Mouse (Mus musculus): ENCODE measurements around the gene Uchl1. TPM values are rescaled to one million over a fixed set of nuclear protein-coding genes. Genes with fewer than 3 reads are reported as not detected.
A peak's percentile ranks its signal among the peaks of the same experiment; 100 is the strongest.

The Uchl1 gene
- polyA plus RNA-seq, 1 experiment from 2014 or later: 18.3 TPM

GRCm38 (mm10) chr5:66729306-66729705, 53.4 kb downstream of the Uchl1 start:
- Histone ChIP-seq H3K27ac (ENCODE audit: low read length) (no peak overlapping the region), H3K27me3 (replicated peaks; ENCODE audit: insufficient read depth, low read length) (no peaks in the 10 kb centered on the region), H3K36me3 (ENCODE audit: insufficient read depth, low read length) (no peaks in the 10 kb centered on the region), H3K9ac (replicated peaks; ENCODE audit: low read depth) (no peak overlapping the region), H3K4me2 (replicated peaks; ENCODE audit: low read depth, low read length) (no peak overlapping the region), H3K4me1 (ENCODE audit: insufficient read depth, low read depth, low read length) (no peaks in the 10 kb centered on the region; the same call in 1 of the 2 replicates), H3K4me3 (ENCODE audit: low read depth, low read length) (no peak overlapping the region), H3K9me3 (ENCODE audit: low read length) (no peaks in the 10 kb centered on the region)
- DNase-seq (ENCODE audit: low spot score): no peak
- TF ChIP-seq EP300 (IDR thresholded peaks at IDR 0.05): no peak
- no peak for TF ChIP-seq CTCF (IDR thresholded peaks at IDR 0.05)
- ATAC-seq: no peak
- WGBS: 91% methylated on average over 4 of the region's 4 CpGs

- Histone ChIP-seq H3K9ac (replicated peaks; ENCODE audit: low read depth) (no peak overlapping the region), H3K9me3 (ENCODE audit: low read length) (no peaks in the 10 kb centered on the region), H3K27ac (ENCODE audit: low read length) (no peak overlapping the region), H3K36me3 (ENCODE audit: insufficient read depth, low read length) (no peaks in the 10 kb centered on the region), H3K4me3 (ENCODE audit: low read depth, low read length) (no peak overlapping the region), H3K4me1 (ENCODE audit: insufficient read depth, low read depth, low read length) (no peaks in the 10 kb centered on the region; the same call in 1 of the 2 replicates), H3K27me3 (replicated peaks; ENCODE audit: insufficient read depth, low read length) (no peaks in the 10 kb centered on the region), H3K4me2 (replicated peaks; ENCODE audit: low read depth, low read length) (no peak overlapping the region)
- TF ChIP-seq CTCF (IDR thresholded peaks at IDR 0.05): peak; percentile 46
- no peak for TF ChIP-seq EP300 (IDR thresholded peaks at IDR 0.05)
- DNase-seq (ENCODE audit: low spot score) (peak; percentile 73), ATAC-seq (peak; percentile 63)
- WGBS: 53% methylated on average over 11 of the region's 11 CpGs
Observed at GRCm38 (mm10) chr5:66730621-66731301, 54.9 kb downstream of the Uchl1 start.

- no peak overlapping the region for H3K27ac ChIP-seq (ENCODE audit: low read length)
- WGBS: 76% methylated on average over 1 of the region's 1 CpGs
- DNase-seq (ENCODE audit: low spot score) (no peak), ATAC-seq (no peak)
- H3K36me3 ChIP-seq (ENCODE audit: insufficient read depth, low read length): no peaks in the 10 kb centered on the region
- H3K4me1 ChIP-seq (ENCODE audit: insufficient read depth, low read depth, low read length): no peaks in the 10 kb centered on the region; the same call in 1 of the 2 replicates
- H3K9me3 ChIP-seq (ENCODE audit: low read length): no peaks in the 10 kb centered on the region
- no peak overlapping the region for H3K4me3 ChIP-seq (ENCODE audit: low read depth, low read length)
- H3K27me3 ChIP-seq (replicated peaks; ENCODE audit: insufficient read depth, low read length): no peaks in the 10 kb centered on the region
- TF ChIP-seq EP300 (IDR thresholded peaks at IDR 0.05) (no peak), CTCF (IDR thresholded peaks at IDR 0.05) (no peak)
- no peak overlapping the region for H3K4me2 ChIP-seq (replicated peaks; ENCODE audit: low read depth, low read length)
- no peak overlapping the region for H3K9ac ChIP-seq (replicated peaks; ENCODE audit: low read depth)
Observed at GRCm38 (mm10) chr5:66731302-66731697, 55.4 kb downstream of the Uchl1 start.

- DNase-seq (ENCODE audit: low spot score) (no peak), ATAC-seq (no peak)
- Histone ChIP-seq H3K4me1 (ENCODE audit: insufficient read depth, low read depth, low read length) (no peaks in the 10 kb centered on the region; the same call in 1 of the 2 replicates), H3K9ac (replicated peaks; ENCODE audit: low read depth) (no peak overlapping the region), H3K36me3 (ENCODE audit: insufficient read depth, low read length) (no peaks in the 10 kb centered on the region), H3K27me3 (replicated peaks; ENCODE audit: insufficient read depth, low read length) (no peaks in the 10 kb centered on the region), H3K9me3 (ENCODE audit: low read length) (no peaks in the 10 kb centered on the region), H3K4me3 (ENCODE audit: low read depth, low read length) (no peak overlapping the region), H3K27ac (ENCODE audit: low read length) (no peak overlapping the region), H3K4me2 (replicated peaks; ENCODE audit: low read depth, low read length) (no peak overlapping the region)
- TF ChIP-seq CTCF (IDR thresholded peaks at IDR 0.05): no peak
- TF ChIP-seq EP300 (IDR thresholded peaks at IDR 0.05): no peak
- 97% methylated on average over 1 of the region's 1 CpGs for WGBS
Observed at GRCm38 (mm10) chr5:66733556-66733955, 57.7 kb downstream of the Uchl1 start.

Other genes starting within 250 kb of the Uchl1 start
- gene Apbb2, start 57.3 kb upstream of the Uchl1 start, polyA plus RNA-seq (2015; fragmentation: Nextera tagmentation; extraction: Ambion mirVana): 48.9 and 50.4 TPM in 2 replicates
- gene Limch1, start 69.7 kb downstream of the Uchl1 start, polyA plus RNA-seq (2015; fragmentation: Nextera tagmentation; extraction: Ambion mirVana): 368 and 398 TPM in 2 replicates

Measured in lung, postnatal 0 days (tissue).